Mouse (Mus musculus): Measurements from ENCODE around the gene Chrnb1. TPM values are rescaled to one million over a fixed set of nuclear protein-coding genes. Genes with fewer than 3 reads are reported as not detected.

The Chrnb1 gene
- polyA plus RNA-seq, 1 experiment, result 3.0 TPM

GRCm38 (mm10) chr11:69757303-69758089 is 38.2 kb downstream of the Chrnb1 start:
- DNase-seq (ENCODE audit: low read depth), result no peak
- TF ChIP-seq POLR2A (IDR thresholded peaks at IDR 0.05; ENCODE audit: borderline replicate concordance, extremely low read depth, insufficient read depth, insufficient read length, poor library complexity, severe bottlenecking) (no peak), CTCF (IDR thresholded peaks at IDR 0.05; ENCODE audit: borderline replicate concordance, extremely low read depth, insufficient read depth, insufficient read length) (no peak)

GRCm38 (mm10) chr11:69754701-69755100 is 41.0 kb downstream of the Chrnb1 start:
- peak; percentile 85 for DNase-seq (ENCODE audit: low read depth)
- peak; percentile 36; the same call in 1 of the 2 replicates for TF ChIP-seq CTCF (IDR thresholded peaks at IDR 0.05; ENCODE audit: borderline replicate concordance, extremely low read depth, insufficient read depth, insufficient read length)
- no peak for TF ChIP-seq POLR2A (IDR thresholded peaks at IDR 0.05; ENCODE audit: borderline replicate concordance, extremely low read depth, insufficient read depth, insufficient read length, poor library complexity, severe bottlenecking)

GRCm38 (mm10) chr11:69754233-69754632 is 41.5 kb downstream of the Chrnb1 start:
- DNase-seq (ENCODE audit: low read depth), result no peak
- TF ChIP-seq POLR2A (IDR thresholded peaks at IDR 0.05; ENCODE audit: borderline replicate concordance, extremely low read depth, insufficient read depth, insufficient read length, poor library complexity, severe bottlenecking) (no peak), CTCF (IDR thresholded peaks at IDR 0.05; ENCODE audit: borderline replicate concordance, extremely low read depth, insufficient read depth, insufficient read length) (no peak)

GRCm38 (mm10) chr11:69752686-69753085 is 43.1 kb downstream of the Chrnb1 start:
- no peak for DNase-seq (ENCODE audit: low read depth)
- no peak for TF ChIP-seq CTCF (IDR thresholded peaks at IDR 0.05; ENCODE audit: borderline replicate concordance, extremely low read depth, insufficient read depth, insufficient read length)
- TF ChIP-seq POLR2A (IDR thresholded peaks at IDR 0.05; ENCODE audit: borderline replicate concordance, extremely low read depth, insufficient read depth, insufficient read length, poor library complexity, severe bottlenecking), result no peak

GRCm38 (mm10) chr11:69751635-69752034 is 44.1 kb downstream of the Chrnb1 start:
- no peak for DNase-seq (ENCODE audit: low read depth)
- TF ChIP-seq CTCF (IDR thresholded peaks at IDR 0.05; ENCODE audit: borderline replicate concordance, extremely low read depth, insufficient read depth, insufficient read length) (no peak), POLR2A (IDR thresholded peaks at IDR 0.05; ENCODE audit: borderline replicate concordance, extremely low read depth, insufficient read depth, insufficient read length, poor library complexity, severe bottlenecking) (no peak)

Other genes with a start within 250 kb of the Chrnb1 start
- 4.7 and 5.2 TPM in 2 replicates for gene Dnah2, start 246.8 kb downstream of the Chrnb1 start, polyA plus RNA-seq (2012; rRNA removed)
- 187 and 206 TPM in 2 replicates for gene Efnb3, start 235.7 kb downstream of the Chrnb1 start, polyA plus RNA-seq (2012; rRNA removed)
- gene Wrap53, start 215.7 kb downstream of the Chrnb1 start, polyA plus RNA-seq (2012; rRNA removed), result 20.9 and 27.0 TPM in 2 replicates
- 93.6 and 131 TPM in 2 replicates for gene Trp53, start 215.6 kb downstream of the Chrnb1 start, polyA plus RNA-seq (2012; rRNA removed)
- gene Atp1b2, start 190.0 kb downstream of the Chrnb1 start, polyA plus RNA-seq (2012; rRNA removed), result 44.3 and 74.7 TPM in 2 replicates
- 0.08 TPM in 1 of 2 replicates, not detected in the other for gene Shbg, start 178.0 kb downstream of the Chrnb1 start, polyA plus RNA-seq (2012; rRNA removed)
- gene Sat2, start 173.9 kb downstream of the Chrnb1 start, polyA plus RNA-seq (2012; rRNA removed), result 13.7 and 17.8 TPM in 2 replicates
- 129 and 151 TPM in 2 replicates for gene Fxr2, start 163.0 kb downstream of the Chrnb1 start, polyA plus RNA-seq (2012; rRNA removed)
- gene Sox15, start 140.6 kb downstream of the Chrnb1 start, polyA plus RNA-seq (2012; rRNA removed), result 0.42 TPM in 1 of 2 replicates, not detected in the other
- gene Mpdu1, start 133.3 kb downstream of the Chrnb1 start, polyA plus RNA-seq (2012; rRNA removed), result 133 and 185 TPM in 2 replicates
- 7.8 and 10.8 TPM in 2 replicates for gene Cd68, start 129.8 kb downstream of the Chrnb1 start, polyA plus RNA-seq (2012; rRNA removed)
- gene Eif4a1, start 123.5 kb downstream of the Chrnb1 start, polyA plus RNA-seq (2012; rRNA removed), result 894 and 1,040 TPM in 2 replicates
- gene Senp3, start 113.9 kb downstream of the Chrnb1 start, polyA plus RNA-seq (2012; rRNA removed), result 139 and 167 TPM in 2 replicates
- gene Tnfsf13, start 110.2 kb downstream of the Chrnb1 start, polyA plus RNA-seq (2012; rRNA removed), result 0.55 and 0.71 TPM in 2 replicates
- 5.3 and 6.0 TPM in 2 replicates for gene Tnfsf12, start 100.1 kb downstream of the Chrnb1 start, polyA plus RNA-seq (2012; rRNA removed)
- 0.77 and 1.2 TPM in 2 replicates for gene Tnfsfm13, start 99.8 kb downstream of the Chrnb1 start, polyA plus RNA-seq (2012; rRNA removed)
- 35.8 and 71.0 TPM in 2 replicates for gene Polr2a, start 37.3 kb downstream of the Chrnb1 start, polyA plus RNA-seq (2012; rRNA removed)
- 0.68 and 1.1 TPM in 2 replicates for gene Slc35g3, start 34.0 kb downstream of the Chrnb1 start, polyA plus RNA-seq (2012; rRNA removed)
- 10.0 and 12.1 TPM in 2 replicates for gene Zbtb4, start 30.0 kb downstream of the Chrnb1 start, polyA plus RNA-seq (2012; rRNA removed)
- gene Fgf11, start 5.9 kb upstream of the Chrnb1 start, polyA plus RNA-seq (2012; rRNA removed), result 20.4 and 20.9 TPM in 2 replicates
- gene Tmem102, start 9.7 kb upstream of the Chrnb1 start, polyA plus RNA-seq (2012; rRNA removed), result 0.30 and 0.36 TPM in 2 replicates
- gene Gm39566, start 19.4 kb upstream of the Chrnb1 start, polyA plus RNA-seq (2012; rRNA removed), result not detected in 2 replicates
- gene Spem2, start 22.5 kb upstream of the Chrnb1 start, polyA plus RNA-seq (2012; rRNA removed), result not detected in 2 replicates
- gene Spem1, start 26.2 kb upstream of the Chrnb1 start, polyA plus RNA-seq (2012; rRNA removed), result 1.3 and 1.4 TPM in 2 replicates
- gene Nlgn2, start 41.8 kb upstream of the Chrnb1 start, polyA plus RNA-seq (2012; rRNA removed), result 123 and 183 TPM in 2 replicates
- 167 and 271 TPM in 2 replicates for gene Tmem256, start 42.6 kb upstream of the Chrnb1 start, polyA plus RNA-seq (2012; rRNA removed)
- gene Plscr3, start 50.4 kb upstream of the Chrnb1 start, polyA plus RNA-seq (2012; rRNA removed), result 86.3 and 105 TPM in 2 replicates
- gene Tnk1, start 62.8 kb upstream of the Chrnb1 start, polyA plus RNA-seq (2012; rRNA removed), result 0.18 and 0.29 TPM in 2 replicates
- gene Tmem95, start 82.1 kb upstream of the Chrnb1 start, polyA plus RNA-seq (2012; rRNA removed), result not detected in 2 replicates
- gene Kctd11, start 85.5 kb upstream of the Chrnb1 start, polyA plus RNA-seq (2012; rRNA removed), result 1.6 and 1.9 TPM in 2 replicates
- 0.59 and 0.82 TPM in 2 replicates for gene Acap1, start 99.6 kb upstream of the Chrnb1 start, polyA plus RNA-seq (2012; rRNA removed)
- gene 2810408A11Rik, start 105.0 kb upstream of the Chrnb1 start, polyA plus RNA-seq (2012; rRNA removed), result 8.5 and 9.5 TPM in 2 replicates
- 118 and 129 TPM in 2 replicates for gene Neurl4, start 105.1 kb upstream of the Chrnb1 start, polyA plus RNA-seq (2012; rRNA removed)
- 80.8 and 109 TPM in 2 replicates for gene Gps2, start 117.9 kb upstream of the Chrnb1 start, polyA plus RNA-seq (2012; rRNA removed)
- 727 and 821 TPM in 2 replicates for gene Eif5a, start 126.0 kb upstream of the Chrnb1 start, polyA plus RNA-seq (2012; rRNA removed)
- 45.0 and 67.9 TPM in 2 replicates for gene Ybx2, start 139.9 kb upstream of the Chrnb1 start, polyA plus RNA-seq (2012; rRNA removed)
- 5.2 and 12.5 TPM in 2 replicates for gene Slc2a4, start 152.2 kb upstream of the Chrnb1 start, polyA plus RNA-seq (2012; rRNA removed)
- 0.33 and 0.38 TPM in 2 replicates for gene Cldn7, start 168.8 kb upstream of the Chrnb1 start, polyA plus RNA-seq (2012; rRNA removed)
- 98.1 and 110 TPM in 2 replicates for gene Ctdnep1, start 185.2 kb upstream of the Chrnb1 start, polyA plus RNA-seq (2012; rRNA removed)
- gene Elp5, start 186.6 kb upstream of the Chrnb1 start, polyA plus RNA-seq (2012; rRNA removed), result 127 and 159 TPM in 2 replicates
- gene Gabarap, start 195.2 kb upstream of the Chrnb1 start, polyA plus RNA-seq (2012; rRNA removed), result 457 and 501 TPM in 2 replicates
- 49.2 and 54.9 TPM in 2 replicates for gene Phf23, start 199.8 kb upstream of the Chrnb1 start, polyA plus RNA-seq (2012; rRNA removed)
- gene Dvl2, start 204.7 kb upstream of the Chrnb1 start, polyA plus RNA-seq (2012; rRNA removed), result 36.8 and 45.7 TPM in 2 replicates
- 36.0 and 43.9 TPM in 2 replicates for gene Acadvl, start 219.5 kb upstream of the Chrnb1 start, polyA plus RNA-seq (2012; rRNA removed)
- gene Dlg4, start 221.0 kb upstream of the Chrnb1 start, polyA plus RNA-seq (2012; rRNA removed), result 231 and 306 TPM in 2 replicates